Mouse (Mus musculus) stomach, postnatal 0 days (tissue): ENCODE measurements at regions not wholly inside any gene's neighbourhood (a gene's known extent, or its start where the extent isn't known, plus 50 kb on each side); places are given as distances from the start of the nearest gene placed in this dataset.
A peak's percentile ranks its signal among the peaks of the same experiment; 100 is the strongest.

Experiments
- ATAC-seq: fragments of 200-750 bp; cut with Nextera tagmentation; 2 replicates; pipeline ENCODE4 v1.8.0; 2017; ENCODE audit not compliant: low FRiP score, low TSS enrichment
- DNase-seq: peaks from one replicate; pipeline ENCODE4 v3.0.0-alpha.2; 2016; ENCODE audit warnings: low spot score
- H3K27ac ChIP-seq: fragments of 300-500 bp; sonication (generic); replicated peaks from 2 replicates; pipeline ENCODE4 v1.5.1; 2014; ENCODE audit warnings: mild to moderate bottlenecking, control low read depth
- H3K27me3 ChIP-seq: fragments of 300-500 bp; sonication (generic); 2 replicates; pipeline ENCODE4 v1.6.1; 2014; ENCODE audit warnings: low read length; ENCODE audit not compliant: control insufficient read depth, insufficient read depth
- H3K36me3 ChIP-seq: fragments of 300-500 bp; sonication (generic); 2 replicates; pipeline ENCODE4 v1.6.1; 2014; ENCODE audit warnings: low read length, mixed read lengths; ENCODE audit not compliant: control insufficient read depth, insufficient read depth
- H3K4me1 ChIP-seq: fragments of 300-500 bp; sonication (generic); replicated peaks from 2 replicates; pipeline ENCODE4 v1.6.1; 2014; ENCODE audit warnings: antibody characterized with exemption; ENCODE audit not compliant: control insufficient read depth, insufficient read depth
- H3K4me2 ChIP-seq: fragments of 300-500 bp; sonication (generic); replicated peaks from 2 replicates; pipeline ENCODE4 v1.6.1; 2014; ENCODE audit warnings: low read depth, mild to moderate bottlenecking, control low read depth, moderate library complexity
- H3K4me3 ChIP-seq: fragments of 300-500 bp; sonication (generic); 2 replicates; pipeline ENCODE4 v1.5.1; 2014; ENCODE audit warnings: low read depth, low read length, control low read depth
- H3K9ac ChIP-seq: fragments of 300-500 bp; sonication (generic); 2 replicates; pipeline ENCODE4 v1.6.1; 2014; ENCODE audit warnings: mild to moderate bottlenecking, low read length, control low read depth, mixed read lengths
- H3K9me3 ChIP-seq: fragments of 300-500 bp; sonication (generic); 2 replicates; pipeline ENCODE4 v1.6.1; 2016; ENCODE audit warnings: low read length; ENCODE audit not compliant: control insufficient read depth
- CTCF ChIP-seq: IDR thresholded peaks from 2 replicates; pipeline ENCODE4 v1.5.1; 2016; ENCODE audit warnings: antibody characterized with exemption, low read depth, mild to moderate bottlenecking, moderate library complexity
- EP300 ChIP-seq: optimal IDR thresholded peaks from 2 replicates; pipeline ENCODE3; 2016; ENCODE audit warnings: antibody characterized with exemption
- WGBS: fragments of 180-500 bp; shearing (Covaris S2); extraction: QIAGEN DNeasy Blood & Tissue Kit; methylation state at CpG from one replicate; pipeline ENCODE4 v1.1.7; 2014; 5-methylcytosine and 5-hydroxymethylcytosine counted together

DNA sequence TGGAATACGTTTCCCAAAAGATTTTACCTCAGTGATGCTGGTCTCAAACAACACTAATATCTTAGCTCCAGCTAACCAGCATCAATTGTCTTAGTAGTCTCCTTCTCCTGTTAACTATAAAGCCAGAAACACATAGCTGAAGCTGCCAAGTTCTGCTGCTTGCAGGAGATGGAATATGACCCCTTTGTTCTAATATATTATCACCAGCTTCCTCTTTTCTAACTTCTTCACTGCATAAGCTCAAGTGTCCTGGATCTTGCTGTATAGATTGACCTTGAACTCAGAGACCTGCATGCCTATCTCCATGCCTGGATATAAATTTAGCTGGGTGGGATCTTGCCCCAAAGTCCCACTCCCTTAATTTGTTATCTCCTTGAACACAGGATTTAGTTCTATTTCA lies 94.8 kb downstream of the Rbm46 start:
- Histone ChIP-seq H3K36me3 (no peaks in the 10 kb centered on the region), H3K4me2 (no peak overlapping the region), H3K4me1 (no peaks in the 10 kb centered on the region), H3K9ac (no peak overlapping the region), H3K9me3 (no peaks in the 10 kb centered on the region), H3K27me3 (no peaks in the 10 kb centered on the region), H3K27ac (no peak overlapping the region), H3K4me3 (no peak overlapping the region)
- ATAC-seq (no peak), DNase-seq (no peak)
- TF ChIP-seq EP300, result no peak
- TF ChIP-seq CTCF, result no peak
- 78% methylated on average over 1 of the region's 1 CpGs for WGBS

DNA sequence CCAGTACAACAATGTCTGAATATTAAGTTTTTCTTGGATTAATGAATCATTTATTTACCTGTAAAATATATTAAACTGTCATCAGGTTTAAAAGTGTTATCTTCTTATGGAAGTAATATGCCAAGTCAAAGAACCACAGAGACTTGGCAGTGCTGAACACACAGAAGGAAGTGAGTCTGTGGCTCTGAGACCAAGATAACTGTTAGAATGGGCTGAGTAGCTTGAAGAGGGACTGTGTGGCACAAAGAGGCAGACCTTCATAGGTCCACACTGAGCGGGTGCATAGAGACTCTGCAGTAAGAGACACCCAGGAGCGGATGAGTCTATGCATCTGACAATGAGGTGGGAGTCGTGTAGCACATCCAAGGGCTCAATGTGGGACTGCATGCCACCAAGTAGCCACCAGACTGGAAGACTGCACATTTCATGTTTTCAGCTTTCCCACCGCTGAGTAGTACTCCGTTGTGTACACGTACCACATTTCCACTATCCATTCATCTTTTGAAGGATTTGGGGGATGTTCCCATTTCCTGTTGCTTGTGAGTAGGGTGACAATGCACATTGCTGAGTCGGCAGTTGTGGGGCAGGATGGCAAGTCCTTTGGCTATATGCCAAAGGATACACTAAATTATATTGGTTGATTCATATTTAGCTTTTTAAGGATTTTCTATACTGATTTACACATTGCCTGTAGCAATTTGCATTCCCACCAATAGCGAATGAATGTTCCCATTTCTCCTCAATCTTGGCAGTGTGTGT lies 105.6 kb downstream of the Rbm46 start:
- no peak overlapping the region for H3K27ac ChIP-seq
- no peak overlapping the region for H3K9ac ChIP-seq
- no peak for ATAC-seq
- no peak for TF ChIP-seq CTCF
- TF ChIP-seq EP300, result no peak
- DNase-seq, result no peak
- no peaks in the 10 kb centered on the region for H3K9me3 ChIP-seq
- no peaks in the 10 kb centered on the region for H3K36me3 ChIP-seq
- H3K4me1 ChIP-seq, result no peaks in the 10 kb centered on the region
- no peak overlapping the region for H3K4me3 ChIP-seq
- H3K4me2 ChIP-seq, result no peak overlapping the region
- no peaks in the 10 kb centered on the region for H3K27me3 ChIP-seq
- 87% methylated on average over 8 of the region's 8 CpGs for WGBS

DNA sequence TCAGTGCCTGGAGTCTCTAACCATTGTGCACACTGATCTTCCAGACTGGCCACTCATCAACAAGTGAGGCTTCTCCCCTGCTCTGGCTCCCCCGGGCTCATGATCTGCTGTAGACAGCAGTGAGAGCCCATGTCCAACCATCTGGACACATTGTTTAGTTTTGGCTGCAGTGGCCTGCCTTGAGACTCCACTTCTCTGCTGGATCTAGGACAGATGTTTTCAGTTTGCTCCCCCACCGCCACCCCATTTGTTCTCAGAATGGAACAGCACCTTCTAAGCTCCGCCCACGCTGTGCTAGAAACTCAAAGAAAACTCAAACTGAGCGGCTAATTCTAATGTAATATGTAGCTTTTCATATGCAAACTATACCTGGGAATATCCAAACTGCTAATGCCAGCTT lies 108.8 kb downstream of the Rbm46 start:
- Histone ChIP-seq H3K27me3 (no peaks in the 10 kb centered on the region), H3K4me1 (no peaks in the 10 kb centered on the region), H3K9ac (no peak overlapping the region), H3K36me3 (no peaks in the 10 kb centered on the region), H3K4me3 (no peak overlapping the region), H3K4me2 (no peak overlapping the region), H3K27ac (no peak overlapping the region), H3K9me3 (no peaks in the 10 kb centered on the region)
- no peak for TF ChIP-seq CTCF
- TF ChIP-seq EP300, result no peak
- ATAC-seq (no peak), DNase-seq (no peak)
- WGBS, result 53% methylated on average over 5 of the region's 5 CpGs

DNA sequence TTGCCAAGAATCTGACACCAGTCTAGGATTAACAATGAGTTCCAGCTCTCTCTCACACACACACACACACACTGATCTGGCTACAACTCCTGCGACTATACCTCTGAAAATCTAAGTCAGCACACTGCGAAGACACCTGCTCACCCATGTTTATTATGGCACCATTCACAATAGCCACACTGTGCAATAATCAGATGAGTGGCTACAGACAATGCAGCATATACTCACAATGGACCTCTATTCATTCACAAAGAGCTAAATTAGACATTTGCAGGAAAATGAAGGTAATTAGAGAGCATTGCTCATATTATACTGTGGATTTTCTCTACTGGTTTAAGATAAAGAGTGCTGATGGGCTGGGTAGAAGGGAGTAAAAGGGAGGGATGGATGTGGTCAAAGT lies 116.3 kb downstream of the Rbm46 start:
- no peaks in the 10 kb centered on the region for H3K36me3 ChIP-seq
- 74% methylated on average over 2 of the region's 2 CpGs for WGBS

DNA sequence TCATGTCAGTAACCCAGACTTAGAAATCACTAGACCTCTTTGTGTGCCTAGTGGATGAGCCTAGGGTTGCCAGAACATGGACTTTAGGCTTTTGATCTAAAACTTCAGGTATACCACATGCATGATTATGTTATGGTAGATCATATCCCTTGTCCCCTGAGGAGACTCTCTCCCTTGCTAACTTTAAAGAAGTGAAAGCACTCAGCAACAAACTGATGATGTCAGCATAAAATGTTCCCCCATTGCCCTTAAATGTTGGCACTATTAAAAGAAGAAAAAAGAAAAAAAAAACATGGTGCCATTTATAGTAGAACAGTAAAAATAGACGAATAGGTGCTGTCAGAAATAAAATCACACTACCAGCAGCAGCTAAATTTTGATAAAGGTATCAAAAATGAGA lies 117.3 kb downstream of the Rbm46 start:
- no peak overlapping the region for H3K9ac ChIP-seq
- 63% methylated on average over 1 of the region's 1 CpGs for WGBS
- H3K4me2 ChIP-seq, result no peak overlapping the region
- no peak for ATAC-seq
- no peak for DNase-seq
- no peaks in the 10 kb centered on the region for H3K9me3 ChIP-seq
- H3K27ac ChIP-seq, result no peak overlapping the region
- TF ChIP-seq EP300 (no peak), CTCF (no peak)
- no peaks in the 10 kb centered on the region for H3K4me1 ChIP-seq
- H3K27me3 ChIP-seq, result no peaks in the 10 kb centered on the region
- no peak overlapping the region for H3K4me3 ChIP-seq
- H3K36me3 ChIP-seq, result no peaks in the 10 kb centered on the region

More for the DNA sequence above, 116.3 kb downstream of the Rbm46 start:
- no peak overlapping the region for H3K27ac ChIP-seq
- H3K27me3 ChIP-seq, result no peaks in the 10 kb centered on the region
- DNase-seq (no peak), ATAC-seq (no peak)
- no peaks in the 10 kb centered on the region for H3K9me3 ChIP-seq
- no peak overlapping the region for H3K4me2 ChIP-seq
- no peak overlapping the region for H3K4me3 ChIP-seq
- H3K4me1 ChIP-seq, result no peaks in the 10 kb centered on the region
- no peak overlapping the region for H3K9ac ChIP-seq
- no peak for TF ChIP-seq CTCF
- TF ChIP-seq EP300, result no peak

DNA sequence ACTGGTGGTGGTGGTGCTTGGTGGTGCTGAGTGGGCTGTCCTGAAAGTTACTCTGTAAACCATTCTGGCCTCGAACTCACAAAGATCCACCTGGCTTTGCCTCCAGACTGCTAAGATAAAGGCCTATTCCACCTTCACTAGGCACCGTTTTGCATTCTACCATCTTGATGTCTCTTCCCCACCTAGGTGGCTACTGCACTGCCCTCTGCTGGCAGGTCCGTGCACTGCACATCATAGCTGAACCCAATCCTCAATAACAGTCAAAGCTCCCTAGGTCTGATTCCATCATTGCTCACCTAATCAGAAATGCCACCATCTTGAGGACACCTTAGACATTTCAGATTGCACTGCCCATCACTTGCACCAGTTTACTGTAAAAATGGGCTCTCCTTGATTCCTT lies 150.7 kb downstream of the Rbm46 start:
- no peaks in the 10 kb centered on the region for H3K4me1 ChIP-seq
- no peaks in the 10 kb centered on the region for H3K9me3 ChIP-seq
- H3K36me3 ChIP-seq, result no peaks in the 10 kb centered on the region
- DNase-seq (peak; percentile 52), ATAC-seq (no peak)
- H3K4me3 ChIP-seq, result no peak overlapping the region
- H3K9ac ChIP-seq, result no peak overlapping the region
- 30% methylated on average over 3 of the region's 3 CpGs for WGBS
- no peaks in the 10 kb centered on the region for H3K27me3 ChIP-seq
- TF ChIP-seq CTCF (peak; percentile 90), EP300 (no peak)
- no peak overlapping the region for H3K27ac ChIP-seq
- no peak overlapping the region for H3K4me2 ChIP-seq
